Mouse (Mus musculus) midbrain, embryonic 10.5 days (tissue): ENCODE measurements around the gene Asl. TPM values are rescaled to one million over a fixed set of nuclear protein-coding genes. Genes with fewer than 3 reads are reported as not detected.

Source experiments
- DNase-seq: peaks from one replicate; pipeline ENCODE4 v3.0.0-alpha.2; 2017; ENCODE audit warnings: low spot score
- H3K27ac ChIP-seq: fragments of 300-500 bp; sonication (generic); replicated peaks from 2 replicates; pipeline ENCODE4 v1.5.1; 2016; ENCODE audit warnings: mild to moderate bottlenecking
- H3K27me3 ChIP-seq: fragments of 300-500 bp; sonication (generic); 2 replicates; pipeline ENCODE4 v1.6.1; 2016; ENCODE audit warnings: low read depth, mild to moderate bottlenecking; ENCODE audit not compliant: poor library complexity, severe bottlenecking
- H3K36me3 ChIP-seq: fragments of 300-500 bp; sonication (generic); 2 replicates; pipeline ENCODE4 v1.6.1; 2016; ENCODE audit warnings: mild to moderate bottlenecking, moderate library complexity
- H3K4me1 ChIP-seq: fragments of 300-500 bp; sonication (generic); 2 replicates; pipeline ENCODE4 v1.6.1; 2016
- H3K4me3 ChIP-seq: fragments of 300-500 bp; sonication (generic); 2 replicates; pipeline ENCODE4 v1.5.1; 2016; ENCODE audit warnings: mild to moderate bottlenecking, moderate library complexity
- H3K9me3 ChIP-seq: fragments of 300-500 bp; sonication (generic); replicated peaks from 2 replicates; pipeline ENCODE4 v1.6.1; 2016; ENCODE audit warnings: mild to moderate bottlenecking
- WGBS: fragments of 180-500 bp; shearing (Covaris S2); methylation state at CpG from one replicate; pipeline ENCODE4 v1.1.7; 2016; 5-methylcytosine and 5-hydroxymethylcytosine counted together
- polyA plus RNA-seq: library from polyadenylated mRNA; unstranded; fragments of >200 nt; fragmentation: Nextera tagmentation; extraction: Ambion mirVana; gene quantifications from 2 replicates; pipeline ENCODE4 v1.2.1, GENCODE M21; 2016

Gene Asl
- polyA plus RNA-seq, 1 experiment from 2014 or later, result 36.0 TPM

- Histone ChIP-seq H3K27ac (no peak overlapping the region), H3K4me1 (peaks cover 15% of the 10 kb centered on the region), H3K4me3 (no peak overlapping the region), H3K27me3 (no peaks in the 10 kb centered on the region), H3K36me3 (peaks cover 22% of the 10 kb centered on the region), H3K9me3 (no peaks in the 10 kb centered on the region)
- WGBS, result 71% methylated on average over 19 of the region's 19 CpGs
- DNase-seq, result no peak
Observed at GRCm38 (mm10) chr5:129997700-129998099, 31.3 kb downstream of the Asl start.

- WGBS, result 94% methylated on average over 7 of the region's 7 CpGs
- DNase-seq, result no peak
- H3K4me3 ChIP-seq, result no peak overlapping the region
- no peak overlapping the region for H3K27ac ChIP-seq
- peaks cover 25% of the 10 kb centered on the region for H3K36me3 ChIP-seq
- H3K9me3 ChIP-seq, result no peaks in the 10 kb centered on the region
- no peaks in the 10 kb centered on the region for H3K4me1 ChIP-seq
- H3K27me3 ChIP-seq, result no peaks in the 10 kb centered on the region
Observed at GRCm38 (mm10) chr5:129994989-129995388, 34.1 kb downstream of the Asl start.

- Histone ChIP-seq H3K9me3 (no peaks in the 10 kb centered on the region), H3K27me3 (no peaks in the 10 kb centered on the region), H3K36me3 (peaks cover 40% of the 10 kb centered on the region), H3K27ac (no peak overlapping the region), H3K4me3 (no peak overlapping the region), H3K4me1 (no peaks in the 10 kb centered on the region)
- no peak for DNase-seq
- WGBS, result 94% methylated on average over 14 of the region's 14 CpGs
Observed at GRCm38 (mm10) chr5:129993374-129993773, 35.7 kb downstream of the Asl start.

- H3K9me3 ChIP-seq, result no peaks in the 10 kb centered on the region
Observed at GRCm38 (mm10) chr5:129991898-129992297, 37.1 kb downstream of the Asl start.

GRCm38 (mm10) chr5:129989376-129989775 is 39.7 kb downstream of the Asl start:
- Histone ChIP-seq H3K4me3 (no peak overlapping the region), H3K27me3 (no peaks in the 10 kb centered on the region), H3K4me1 (no peaks in the 10 kb centered on the region), H3K27ac (no peak overlapping the region), H3K9me3 (no peaks in the 10 kb centered on the region), H3K36me3 (peaks cover 58% of the 10 kb centered on the region)
- no peak for DNase-seq
- WGBS, result 90% methylated on average over 13 of the region's 13 CpGs

More at GRCm38 (mm10) chr5:129991898-129992297, 37.1 kb downstream of the Asl start:
- no peak overlapping the region for H3K27ac ChIP-seq
- no peak overlapping the region for H3K4me3 ChIP-seq
- H3K27me3 ChIP-seq, result no peaks in the 10 kb centered on the region
- no peak for DNase-seq
- peaks cover 42% of the 10 kb centered on the region for H3K36me3 ChIP-seq
- 95% methylated on average over 5 of the region's 5 CpGs for WGBS
- H3K4me1 ChIP-seq, result no peaks in the 10 kb centered on the region

GRCm38 (mm10) chr5:129980216-129980615 is 48.8 kb downstream of the Asl start:
- H3K27ac ChIP-seq, result no peak overlapping the region
- WGBS, result 85% methylated on average over 3 of the region's 3 CpGs
- no peak for DNase-seq
- H3K27me3 ChIP-seq, result no peaks in the 10 kb centered on the region
- H3K4me1 ChIP-seq, result peaks cover 13% of the 10 kb centered on the region
- peaks cover 33% of the 10 kb centered on the region for H3K36me3 ChIP-seq
- no peak overlapping the region for H3K4me3 ChIP-seq
- no peaks in the 10 kb centered on the region for H3K9me3 ChIP-seq

- no peaks in the 10 kb centered on the region for H3K27me3 ChIP-seq
- WGBS, result 94% methylated on average over 5 of the region's 5 CpGs
- H3K36me3 ChIP-seq, result peaks cover 28% of the 10 kb centered on the region
- no peak overlapping the region for H3K27ac ChIP-seq
- H3K4me3 ChIP-seq, result no peak overlapping the region
- no peaks in the 10 kb centered on the region for H3K9me3 ChIP-seq
- peaks cover 13% of the 10 kb centered on the region for H3K4me1 ChIP-seq
- no peak for DNase-seq
Observed at GRCm38 (mm10) chr5:129978608-129979007, 50.4 kb downstream of the Asl start.

GRCm38 (mm10) chr5:129977768-129978167 is 51.3 kb downstream of the Asl start:
- Histone ChIP-seq H3K4me1 (peaks cover 13% of the 10 kb centered on the region), H3K27me3 (no peaks in the 10 kb centered on the region), H3K4me3 (no peak overlapping the region), H3K9me3 (no peaks in the 10 kb centered on the region), H3K36me3 (peaks cover 19% of the 10 kb centered on the region), H3K27ac (no peak overlapping the region)
- WGBS, result 85% methylated on average over 4 of the region's 4 CpGs
- DNase-seq, result no peak

- peaks cover 26% of the 10 kb centered on the region for H3K36me3 ChIP-seq
- no peak overlapping the region for H3K27ac ChIP-seq
- H3K4me1 ChIP-seq, result peaks cover 6% of the 10 kb centered on the region; the same call in 1 of the 2 replicates
- no peaks in the 10 kb centered on the region for H3K9me3 ChIP-seq
- 94% methylated on average over 4 of the region's 4 CpGs for WGBS
- H3K27me3 ChIP-seq, result no peaks in the 10 kb centered on the region
- no peak for DNase-seq
- no peak overlapping the region for H3K4me3 ChIP-seq
Observed at GRCm38 (mm10) chr5:129974866-129975311, 54.2 kb downstream of the Asl start.

- WGBS, result 93% methylated on average over 4 of the region's 4 CpGs
- Histone ChIP-seq H3K4me3 (no peak overlapping the region), H3K36me3 (peaks cover 26% of the 10 kb centered on the region), H3K27me3 (no peaks in the 10 kb centered on the region), H3K4me1 (peaks cover under 1% of the 10 kb centered on the region; the same call in 1 of the 2 replicates), H3K9me3 (no peaks in the 10 kb centered on the region), H3K27ac (no peak overlapping the region)
- DNase-seq, result no peak
Observed at GRCm38 (mm10) chr5:129974354-129974753, 54.7 kb downstream of the Asl start.

- H3K27ac ChIP-seq, result no peak overlapping the region
- H3K9me3 ChIP-seq, result no peaks in the 10 kb centered on the region
- no peaks in the 10 kb centered on the region for H3K4me1 ChIP-seq
- no peak overlapping the region for H3K4me3 ChIP-seq
- 87% methylated on average over 4 of the region's 4 CpGs for WGBS
- H3K36me3 ChIP-seq, result peaks cover 26% of the 10 kb centered on the region
- no peak for DNase-seq
- H3K27me3 ChIP-seq, result no peaks in the 10 kb centered on the region
Observed at GRCm38 (mm10) chr5:129971491-129971890, 57.6 kb downstream of the Asl start.

GRCm38 (mm10) chr5:129968417-129968816 is 60.6 kb downstream of the Asl start:
- Histone ChIP-seq H3K36me3 (peaks cover 12% of the 10 kb centered on the region), H3K4me3 (no peak overlapping the region), H3K27me3 (no peaks in the 10 kb centered on the region), H3K4me1 (no peaks in the 10 kb centered on the region), H3K27ac (no peak overlapping the region), H3K9me3 (no peaks in the 10 kb centered on the region)
- WGBS, result 89% methylated on average over 7 of the region's 7 CpGs
- DNase-seq, result no peak

- peaks cover 4% of the 10 kb centered on the region for H3K36me3 ChIP-seq
- H3K4me1 ChIP-seq, result no peaks in the 10 kb centered on the region
Observed at GRCm38 (mm10) chr5:129966448-129966847, 62.6 kb downstream of the Asl start.

GRCm38 (mm10) chr5:129963224-129963623 is 65.8 kb downstream of the Asl start:
- WGBS, result 78% methylated on average over 4 of the region's 4 CpGs
- H3K4me1 ChIP-seq, result no peaks in the 10 kb centered on the region
- no peaks in the 10 kb centered on the region for H3K27me3 ChIP-seq
- H3K4me3 ChIP-seq, result no peak overlapping the region
- no peak overlapping the region for H3K27ac ChIP-seq
- peaks cover 22% of the 10 kb centered on the region for H3K36me3 ChIP-seq
- no peaks in the 10 kb centered on the region for H3K9me3 ChIP-seq
- no peak for DNase-seq

More at GRCm38 (mm10) chr5:129966448-129966847, 62.6 kb downstream of the Asl start:
- WGBS, result 87% methylated on average over 3 of the region's 3 CpGs
- DNase-seq, result no peak
- H3K4me3 ChIP-seq, result no peak overlapping the region
- H3K27me3 ChIP-seq, result no peaks in the 10 kb centered on the region
- no peaks in the 10 kb centered on the region for H3K9me3 ChIP-seq
- H3K27ac ChIP-seq, result no peak overlapping the region
